Mouse (Mus musculus): ENCODE data around the gene Tmco1. TPM values are rescaled to one million over a fixed set of nuclear protein-coding genes. Genes with fewer than 3 reads are reported as not detected.

Gene Tmco1
- 10 to 100 TPM; 46.0 to 51.6 TPM for total RNA-seq (2021)
- long read RNA-seq, experiment 1, transcript Tmco1-204 (7 exons, 1,573 nt): major isoform, 60 of 63 reads
- long read RNA-seq, experiment 1, partial matches to known transcripts: 3 of 63 reads
- long read RNA-seq, experiment 1, other reads (novel, unspliced or antisense): 0 of 63 reads
- long read RNA-seq, experiment 2, transcript Tmco1-204 (7 exons, 1,573 nt): major isoform, 54 of 59 reads
- long read RNA-seq, experiment 2, partial matches to known transcripts: 1 of 59 reads
- long read RNA-seq, experiment 2, other reads (novel, unspliced or antisense): 4 of 59 reads

- DNase-seq (ENCODE audit: low spot score in 2 of 2): peak; percentile 98 to 99
These were observed at the start of gene Tmco1 for GRCm38 (mm10) chr1:167308261-167309054. Gene Tmco1 (plus strand): TSS chr1:167308378.

- peak; percentile 55 to 83 for DNase-seq (ENCODE audit: low spot score in 2 of 2)
These were observed 48.5 kb upstream of the Tmco1 start for GRCm38 (mm10) chr1:167259702-167260101.

DNA sequence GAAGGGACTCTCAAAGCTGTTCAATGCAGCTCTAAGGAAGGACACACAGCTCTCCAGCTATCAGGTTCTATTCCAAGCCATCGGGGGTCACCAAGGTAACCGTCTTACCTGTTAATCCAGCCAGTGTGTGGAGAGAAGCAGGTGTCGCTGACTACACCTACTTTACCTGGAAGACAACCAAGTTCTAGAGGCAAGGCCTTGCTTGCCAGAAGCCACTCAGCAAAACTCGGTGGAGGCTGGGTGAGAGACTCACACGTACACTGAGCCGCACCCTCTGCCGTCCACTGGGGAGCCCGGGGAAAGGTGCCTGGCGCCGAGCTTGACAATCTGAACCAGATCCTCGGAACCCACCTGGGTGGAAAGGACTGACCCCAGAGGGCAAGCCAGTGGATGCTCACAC, 46.4 kb upstream of the Tmco1 start:
- DNase-seq (ENCODE audit: low spot score in 2 of 2): no peak

GRCm38 (mm10) chr1:167262489-167263041, 45.6 kb upstream of the Tmco1 start:
- DNase-seq (ENCODE audit: low spot score in 2 of 2): no peak

DNA sequence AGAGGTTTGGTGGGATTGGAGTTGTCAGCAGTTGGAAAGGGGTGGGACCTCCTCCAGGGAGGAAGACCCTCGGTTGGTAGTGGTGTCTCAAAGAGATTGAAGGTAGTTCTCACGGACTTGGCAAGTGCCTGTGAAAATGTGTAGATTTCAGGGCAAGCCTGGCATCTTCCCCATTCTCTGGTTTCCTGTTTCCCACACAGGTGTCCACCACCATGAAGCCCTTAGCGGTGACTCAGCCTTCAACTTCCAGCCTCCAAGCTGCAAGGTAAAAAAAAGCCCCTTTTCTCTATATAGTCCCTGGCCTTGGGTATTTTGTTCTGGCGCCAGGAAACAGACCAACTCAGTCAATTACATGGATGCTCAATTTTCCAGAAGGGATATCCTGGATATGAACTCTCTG, 42.8 kb upstream of the Tmco1 start:
- no peak for DNase-seq (ENCODE audit: low spot score in 2 of 2)

GRCm38 (mm10) chr1:167266720-167267119, 41.5 kb upstream of the Tmco1 start:
- no peak for DNase-seq (ENCODE audit: low spot score in 2 of 2)

DNA sequence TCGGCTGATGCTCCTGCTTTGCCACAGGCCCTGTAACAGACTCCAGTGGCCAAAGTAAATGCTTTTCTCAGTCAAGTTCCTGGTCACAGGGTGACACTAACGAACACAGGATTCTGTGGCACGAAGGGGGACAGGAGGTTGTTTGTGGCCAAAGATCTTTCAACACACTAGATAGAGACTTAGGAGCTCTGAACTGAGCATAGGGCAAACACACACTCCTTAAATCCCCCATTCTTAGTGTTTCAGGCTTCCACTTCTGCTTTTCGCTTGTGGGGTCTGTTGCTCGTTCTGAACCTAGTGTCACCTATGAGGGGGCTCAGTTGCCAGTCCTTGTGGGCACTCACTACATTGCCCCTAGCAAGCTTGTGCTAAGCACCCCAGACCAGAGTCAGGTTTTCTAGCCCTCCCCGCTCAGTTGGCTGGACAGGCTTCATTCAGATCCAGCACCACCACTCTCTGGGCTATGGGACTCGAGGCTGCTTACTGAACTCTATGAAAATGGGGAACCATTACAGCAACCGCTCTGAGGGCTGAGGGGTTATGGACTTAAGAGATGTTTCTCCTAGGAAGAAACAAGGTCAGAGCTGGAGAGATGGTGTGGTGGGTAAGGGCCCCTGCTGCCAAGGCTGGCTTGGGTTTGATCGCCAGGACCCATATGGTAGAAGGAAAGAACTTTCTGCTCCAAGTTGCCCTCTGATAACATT, 39.7 kb upstream of the Tmco1 start:
- DNase-seq (ENCODE audit: low spot score in 2 of 2): no peak

- no peak for DNase-seq (ENCODE audit: low spot score in 2 of 2)
These were observed 38.8 kb upstream of the Tmco1 start for GRCm38 (mm10) chr1:167269350-167269811.

DNA sequence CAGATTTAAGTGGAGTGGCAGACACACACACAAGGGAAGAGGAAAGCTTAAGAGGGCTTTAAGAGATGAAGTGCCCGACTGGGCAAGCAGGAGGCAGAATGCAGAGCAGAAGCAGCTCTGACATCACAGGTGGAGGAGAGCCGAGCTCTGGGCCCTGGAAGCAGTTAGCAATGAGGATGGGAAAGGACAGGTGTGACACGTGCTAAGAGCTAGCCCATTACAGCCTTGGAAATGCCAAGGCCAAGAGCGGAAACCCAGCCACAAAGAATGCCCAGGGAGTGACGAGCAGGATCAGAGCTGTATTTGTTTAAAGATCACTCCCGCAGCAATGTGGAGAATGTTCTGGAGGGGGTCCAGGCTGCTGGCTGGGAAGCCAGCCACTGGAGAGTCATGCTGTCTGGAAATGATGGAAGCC, 38.3 kb upstream of the Tmco1 start:
- peak; percentile 59 to 76 for DNase-seq (ENCODE audit: low spot score in 2 of 2)

GRCm38 (mm10) chr1:167270342-167271111, 37.7 kb upstream of the Tmco1 start:
- no peak for DNase-seq (ENCODE audit: low spot score in 2 of 2)

DNA sequence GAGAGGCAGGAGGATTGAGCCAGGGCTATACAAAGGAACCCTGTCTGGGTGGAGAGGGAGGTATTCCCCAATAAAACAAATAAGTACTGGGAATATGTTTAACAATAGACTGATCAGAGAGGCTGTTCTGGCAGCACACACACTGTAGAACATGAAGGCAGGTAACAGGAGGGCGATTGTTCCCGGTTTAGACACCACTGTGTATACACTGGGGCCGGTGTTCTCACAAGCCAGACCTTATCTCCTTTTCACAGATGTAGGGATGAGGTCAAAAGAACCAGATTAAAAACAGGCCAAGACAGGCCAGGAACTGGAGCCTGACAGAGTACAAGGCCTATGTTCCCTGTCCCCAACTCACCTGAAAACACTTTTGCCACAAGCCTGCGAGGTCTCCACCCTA, 36.9 kb upstream of the Tmco1 start:
- no peak for DNase-seq (ENCODE audit: low spot score in 2 of 2)

DNA sequence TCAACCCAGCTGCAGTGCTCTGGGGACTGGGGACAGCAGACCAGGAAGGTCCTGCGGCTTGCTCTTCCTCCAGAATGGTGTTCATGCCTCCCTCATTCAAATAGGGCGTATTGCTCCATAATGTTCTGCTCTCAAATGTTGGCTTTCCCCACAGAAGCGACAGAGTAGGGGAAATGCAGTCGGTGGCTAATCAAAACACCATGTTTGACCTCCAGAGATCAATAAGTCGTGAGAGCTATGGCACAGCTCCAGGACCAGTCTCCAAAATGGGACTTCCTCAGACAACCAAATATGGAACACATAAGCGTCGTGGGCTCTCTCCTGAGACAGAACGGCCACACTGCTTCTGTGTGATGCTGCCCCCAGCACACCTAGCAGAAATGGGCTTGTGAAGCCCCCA, 36.3 kb upstream of the Tmco1 start:
- no peak for DNase-seq (ENCODE audit: low spot score in 2 of 2)

- no peak for DNase-seq (ENCODE audit: low spot score in 2 of 2)
These were observed 34.6 kb upstream of the Tmco1 start for GRCm38 (mm10) chr1:167273380-167274163.

GRCm38 (mm10) chr1:167274646-167275390, 33.4 kb upstream of the Tmco1 start:
- no peak for DNase-seq (ENCODE audit: low spot score in 2 of 2)

DNA sequence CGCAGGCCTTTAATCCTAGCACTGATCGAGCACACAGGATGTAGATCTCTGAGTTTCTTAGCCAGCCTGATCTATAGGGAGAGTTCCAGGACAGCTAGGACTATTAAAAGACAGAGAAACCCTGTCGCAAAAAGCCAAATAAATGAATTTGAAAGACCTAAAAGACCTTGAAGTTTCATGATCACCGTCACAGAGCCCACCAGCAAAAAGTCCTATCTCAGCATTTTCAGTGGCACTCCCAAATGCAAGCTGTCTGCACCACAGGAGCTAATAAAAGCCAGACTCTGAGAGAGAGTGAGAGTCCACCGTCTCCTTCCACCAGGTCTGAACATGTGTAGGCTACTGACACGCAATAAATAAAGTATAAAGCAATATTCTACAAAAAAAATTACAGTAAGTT, 29.8 kb upstream of the Tmco1 start:
- DNase-seq (ENCODE audit: low spot score in 2 of 2): no peak

GRCm38 (mm10) chr1:167279160-167279715, 28.9 kb upstream of the Tmco1 start:
- no peak for DNase-seq (ENCODE audit: low spot score in 2 of 2)

DNA sequence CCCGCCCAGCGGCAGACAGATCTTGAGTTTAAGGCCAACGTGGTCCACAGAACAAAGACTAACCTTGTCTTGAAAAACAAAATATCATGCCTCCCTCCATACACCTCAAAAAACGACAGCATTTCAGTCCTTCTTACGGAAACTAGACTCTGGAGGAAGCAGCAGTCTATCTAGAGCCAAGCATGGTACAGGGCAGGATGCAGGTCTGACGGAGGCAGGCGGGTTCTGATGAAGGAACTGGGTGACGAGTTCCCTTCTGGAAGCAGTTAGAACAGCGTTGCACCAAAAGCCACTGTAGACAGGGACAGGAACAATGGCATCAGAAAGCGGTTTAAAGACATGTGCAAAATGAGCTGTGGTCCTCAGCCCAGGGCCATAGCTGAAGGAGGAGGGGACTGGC, 28.1 kb upstream of the Tmco1 start:
- no peak for DNase-seq (ENCODE audit: low spot score in 2 of 2)

GRCm38 (mm10) chr1:167282112-167282511, 26.1 kb upstream of the Tmco1 start:
- no peak for DNase-seq (ENCODE audit: low spot score in 2 of 2)

GRCm38 (mm10) chr1:167282768-167283167, 25.4 kb upstream of the Tmco1 start:
- no peak for DNase-seq (ENCODE audit: low spot score in 2 of 2)

Data from left cerebral cortex, adult 18-20 months (tissue).